Mouse (Mus musculus): ENCODE measurements around the gene Tmod1.

Tmod1 gene

DNA sequence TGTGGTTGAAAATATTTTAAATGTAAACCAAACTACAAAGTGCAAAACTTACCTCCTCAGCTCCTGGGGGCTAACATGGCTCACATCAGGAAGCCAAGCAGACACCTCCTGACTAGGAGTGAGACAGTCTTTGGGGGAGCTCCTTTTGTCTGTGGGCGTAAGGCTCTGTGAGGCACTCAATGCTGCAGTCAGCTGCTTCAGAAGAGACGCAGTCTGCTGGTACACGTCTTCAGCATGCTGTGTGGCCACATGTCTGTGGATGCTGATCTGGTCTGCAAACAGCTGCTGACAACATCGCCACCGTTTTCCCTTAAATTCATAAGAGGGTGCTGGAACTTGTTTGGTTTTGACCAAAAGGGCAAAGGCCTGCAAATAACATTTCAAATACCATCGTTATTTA lies 93.1 kb downstream of the Tmod1 start:
- DNase-seq (ENCODE audit: low spot score in 2 of 2) = no peak

DNA sequence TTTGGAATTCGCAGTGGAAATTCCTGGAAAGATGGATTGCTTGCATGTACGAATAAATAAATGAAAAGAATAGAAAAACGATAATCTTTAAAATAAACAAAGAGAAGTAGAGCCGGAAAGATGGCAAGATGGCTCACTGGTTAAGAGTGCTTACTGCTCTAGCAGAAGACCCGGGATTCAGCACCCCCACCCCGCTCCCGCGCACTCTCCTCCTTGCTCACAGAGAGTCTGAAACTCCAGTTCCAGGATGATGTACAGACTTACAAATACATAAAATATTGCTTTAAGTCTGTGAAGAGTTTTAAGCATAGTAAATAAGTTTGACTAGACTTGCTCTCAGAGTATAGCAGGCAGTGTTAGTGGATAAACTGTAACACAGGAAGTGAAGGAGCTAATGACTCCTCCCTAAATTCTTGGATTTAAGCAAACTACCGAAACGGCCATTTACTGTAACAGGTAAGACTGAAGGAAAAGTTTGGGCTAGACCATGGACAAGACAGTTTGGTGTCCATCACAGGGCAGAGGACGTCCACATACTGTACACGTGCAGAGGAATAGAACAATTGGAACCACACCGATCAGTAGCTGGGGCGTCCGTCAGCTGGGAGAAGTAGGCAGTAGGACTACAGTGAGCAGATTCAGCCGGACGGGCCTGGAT lies 99.0 kb downstream of the Tmod1 start:
- no peak for DNase-seq (ENCODE audit: low spot score in 2 of 2)

DNA sequence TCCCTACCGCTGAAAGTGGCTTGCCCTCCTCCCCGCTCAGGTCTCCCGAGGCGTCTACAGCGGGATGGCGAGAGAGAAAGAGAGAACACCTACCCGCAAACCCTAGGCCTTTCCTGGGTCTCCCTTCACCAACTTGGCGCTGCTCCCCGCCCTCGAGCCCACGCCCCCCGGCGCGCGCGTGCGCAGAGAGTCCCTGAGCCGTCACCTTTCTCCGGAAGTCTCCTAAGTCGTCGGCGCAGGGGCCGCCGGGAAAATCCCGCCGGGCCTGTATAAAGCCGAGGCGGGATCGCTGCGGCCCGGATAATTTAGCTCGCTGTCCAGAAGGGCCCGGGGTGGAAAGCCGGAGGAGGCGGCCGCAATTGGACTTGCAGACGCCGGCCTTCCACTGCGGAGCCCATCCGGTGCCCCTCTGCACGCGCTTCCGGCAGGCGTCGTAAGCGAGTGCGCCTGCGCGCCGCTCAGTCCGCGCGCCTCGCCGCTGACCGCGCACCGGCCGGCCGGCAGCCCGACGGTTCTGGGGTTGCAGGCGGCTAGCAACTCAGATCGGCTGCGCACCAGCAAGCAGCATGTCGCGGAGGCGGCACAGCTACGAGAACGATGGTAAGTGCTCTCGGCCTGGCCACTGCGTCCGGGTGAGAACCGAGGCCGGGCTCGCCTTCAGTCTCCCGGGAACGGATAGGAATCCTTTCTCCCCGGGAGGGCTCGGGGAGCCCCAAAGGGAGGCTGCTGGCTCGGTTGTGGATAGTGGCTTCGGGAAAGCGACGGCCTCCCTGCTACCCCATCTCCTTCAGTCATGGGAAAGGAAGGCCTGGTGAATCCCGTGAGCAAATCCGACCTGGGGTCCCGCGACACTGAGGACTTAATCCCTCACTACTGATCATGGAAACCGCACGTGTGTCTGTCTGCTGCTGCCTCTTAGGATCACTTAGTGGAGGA lies 99.8 kb downstream of the Tmod1 start, which contains the start of the genes Ncbp1 and Tstd2:
TSS of gene Ncbp1 (plus strand) at position 327 of the 936 bp plus-strand sequence.
TSS of gene Tstd2 (minus strand) at position 408 of the 936 bp plus-strand sequence.
- DNase-seq (ENCODE audit: low spot score in 2 of 2) = peak; percentile 91 to 92

DNA sequence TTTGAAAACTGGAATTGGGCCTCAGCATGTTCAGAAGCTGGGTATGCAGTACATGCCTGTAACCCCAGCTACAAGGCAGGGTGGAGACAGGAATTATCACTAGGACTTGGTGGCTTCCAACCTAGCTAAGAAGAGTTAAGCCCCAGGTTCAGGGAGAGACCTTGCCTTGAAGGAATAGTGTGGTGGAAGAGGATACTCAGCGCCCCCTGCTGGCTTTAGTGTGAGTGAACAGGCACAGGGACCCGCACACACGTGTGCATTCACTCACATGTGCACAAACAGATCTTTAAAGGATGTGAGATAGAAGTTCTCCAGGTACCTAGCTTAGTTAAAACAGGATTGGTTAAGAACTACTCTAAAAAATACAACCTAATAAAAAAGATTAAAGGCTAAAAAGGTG lies 105.6 kb downstream of the Tmod1 start:
- no peak for DNase-seq (ENCODE audit: low spot score in 2 of 2)

DNA sequence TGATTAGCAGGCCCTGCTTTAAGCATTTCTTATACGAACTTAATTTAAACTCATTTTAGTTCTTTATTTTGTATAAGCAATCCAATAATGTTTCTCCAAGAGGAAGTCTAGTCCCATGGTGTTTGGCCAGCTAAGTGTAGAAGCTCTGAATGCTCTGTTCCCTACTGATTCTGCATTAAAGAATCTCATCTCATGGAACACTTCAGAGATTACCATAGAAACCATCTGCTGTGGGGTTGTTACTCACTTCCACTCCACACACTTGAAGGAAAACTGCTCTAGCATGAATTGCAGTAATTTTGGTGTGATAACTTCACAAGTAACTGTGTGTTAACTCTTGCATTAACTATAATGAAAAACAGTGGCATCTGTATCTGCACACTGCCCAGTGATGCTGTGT lies 108.1 kb downstream of the Tmod1 start:
- DNase-seq (ENCODE audit: low spot score in 2 of 2) = no peak

DNA sequence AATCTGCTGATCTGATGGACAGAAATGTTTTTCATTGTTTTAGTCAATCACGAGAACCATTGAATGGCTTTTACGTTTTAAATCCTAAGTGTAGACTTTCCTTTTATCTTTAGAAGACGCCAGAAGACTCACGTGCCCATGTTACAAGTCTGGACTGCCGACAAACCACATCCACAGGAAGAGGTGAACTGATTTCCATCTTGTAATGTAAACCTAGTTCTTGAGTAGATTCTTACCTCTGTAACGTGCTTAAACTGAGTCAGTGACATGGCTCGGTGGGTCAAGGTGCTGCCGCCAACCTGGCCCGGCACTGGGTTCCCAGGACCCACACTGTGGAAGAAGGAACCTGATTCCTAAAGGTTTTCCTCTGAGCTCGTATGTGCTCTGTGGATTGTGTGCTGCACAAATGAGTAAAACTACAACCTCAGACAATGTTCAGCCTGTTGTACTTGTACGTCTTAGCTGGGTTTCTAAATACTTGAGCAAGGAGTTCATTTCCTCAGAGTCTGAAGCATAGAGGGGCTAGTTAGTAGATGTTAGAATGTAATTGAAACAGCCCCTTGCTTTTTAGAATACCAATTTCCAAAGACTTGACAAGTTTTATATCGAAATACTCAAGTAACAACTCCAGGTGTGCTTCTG lies 113.3 kb downstream of the Tmod1 start:
- no peak for DNase-seq (ENCODE audit: low spot score in 2 of 2)

DNA sequence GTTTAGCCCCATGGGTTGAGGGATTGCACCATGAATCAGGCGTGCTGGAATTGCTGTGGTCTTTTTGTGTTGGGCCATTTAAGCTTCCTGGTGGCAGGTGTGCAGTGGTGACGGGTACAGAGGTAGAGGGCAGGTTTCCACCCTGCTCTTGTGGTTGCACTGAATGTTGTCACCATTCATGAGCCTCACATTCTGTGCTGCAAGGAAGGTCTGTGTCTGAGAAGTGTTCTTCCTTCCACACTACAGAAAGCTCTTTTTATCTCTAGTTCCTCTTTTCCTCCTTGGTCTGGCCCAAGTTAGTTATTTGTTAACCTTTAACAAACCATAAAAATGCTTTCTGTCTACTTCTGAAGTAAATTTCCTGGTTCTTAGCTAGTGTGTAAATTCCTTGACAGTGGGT lies 125.3 kb downstream of the Tmod1 start:
- no peak for DNase-seq (ENCODE audit: low spot score in 2 of 2)
